Mouse (Mus musculus) neural tube, embryonic 10.5 days (tissue): ENCODE measurements around the gene Npffr2.
"Not testable (repeated sequence)": the region's sequence is repeated elsewhere in the genome, so short reads cannot be mapped to it uniquely, and the experiment has no call there.

Source experiments
- DNase-seq: peaks from one replicate; pipeline ENCODE4 v3.0.0-alpha.2; 2017; ENCODE audit warnings: low spot score; ENCODE audit errors: extremely low spot score

The Npffr2 gene

GRCm38 (mm10) chr5:89526878-89527578, at the start of gene Npffr2:
Gene Npffr2 (plus strand): TSS chr5:89527429.
- peak; percentile 64 for DNase-seq

GRCm38 (mm10) chr5:89492560-89492959, 34.7 kb upstream of the Npffr2 start:
- DNase-seq, result no peak

GRCm38 (mm10) chr5:89500182-89500581, 27.0 kb upstream of the Npffr2 start:
- no peak for DNase-seq

- no peak for DNase-seq
Measured at GRCm38 (mm10) chr5:89518641-89519040, 8.6 kb upstream of the Npffr2 start.

GRCm38 (mm10) chr5:89526181-89526778, 949 bp upstream of the Npffr2 start:
- DNase-seq, result no peak

- DNase-seq, result no peak
Measured at GRCm38 (mm10) chr5:89528951-89529350, 1.7 kb downstream of the Npffr2 start.

- DNase-seq, result no peak
Measured at GRCm38 (mm10) chr5:89529391-89529790, 2.2 kb downstream of the Npffr2 start.

- no peak for DNase-seq
Measured at GRCm38 (mm10) chr5:89536018-89536417, 8.8 kb downstream of the Npffr2 start.

- DNase-seq, result no peak
Measured at GRCm38 (mm10) chr5:89542472-89542871, 15.2 kb downstream of the Npffr2 start.

- peak; percentile 62 for DNase-seq
Measured at GRCm38 (mm10) chr5:89543476-89543875, 16.2 kb downstream of the Npffr2 start.

- not testable (repeated sequence) for DNase-seq
Measured at GRCm38 (mm10) chr5:89559118-89559517, 31.9 kb downstream of the Npffr2 start.

- no peak for DNase-seq
Measured at GRCm38 (mm10) chr5:89561381-89561780, 34.2 kb downstream of the Npffr2 start.

- no peak for DNase-seq
Measured at GRCm38 (mm10) chr5:89578678-89579077, 51.4 kb downstream of the Npffr2 start.

- DNase-seq, result no peak
Measured at GRCm38 (mm10) chr5:89579181-89579580, 52.0 kb downstream of the Npffr2 start.

- DNase-seq, result no peak
Measured at GRCm38 (mm10) chr5:89581143-89581542, 53.9 kb downstream of the Npffr2 start.

- DNase-seq, result no peak
Measured at GRCm38 (mm10) chr5:89581742-89582366, 54.6 kb downstream of the Npffr2 start.

- DNase-seq, result no peak
Measured at GRCm38 (mm10) chr5:89585021-89585420, 57.8 kb downstream of the Npffr2 start.

- DNase-seq, result no peak
Measured at GRCm38 (mm10) chr5:89592301-89592700, 65.1 kb downstream of the Npffr2 start.

GRCm38 (mm10) chr5:89611322-89612015, 84.2 kb downstream of the Npffr2 start:
- no peak for DNase-seq

GRCm38 (mm10) chr5:89612262-89612661, 85.0 kb downstream of the Npffr2 start:
- DNase-seq, result no peak

- no peak for DNase-seq
Measured at GRCm38 (mm10) chr5:89631599-89631998, 104.4 kb downstream of the Npffr2 start.
